Mouse (Mus musculus) bone marrow, adult 2 months (tissue): ENCODE data around the gene Borcs6.

Experiments
- CTCF ChIP-seq: fragments of 200-500 bp; IDR thresholded peaks from 2 replicates; pipeline ENCODE4 v1.5.1; 2011; ENCODE audit warnings: low read length, control low read depth; ENCODE audit not compliant: control insufficient read depth, insufficient read depth
- POLR2A ChIP-seq: fragments of 200-500 bp; IDR thresholded peaks from 2 replicates; pipeline ENCODE4 v1.6.1; 2011; ENCODE audit warnings: low read depth, mild to moderate bottlenecking, control low read depth, low read length, borderline replicate concordance; ENCODE audit not compliant: control insufficient read depth

DNA sequence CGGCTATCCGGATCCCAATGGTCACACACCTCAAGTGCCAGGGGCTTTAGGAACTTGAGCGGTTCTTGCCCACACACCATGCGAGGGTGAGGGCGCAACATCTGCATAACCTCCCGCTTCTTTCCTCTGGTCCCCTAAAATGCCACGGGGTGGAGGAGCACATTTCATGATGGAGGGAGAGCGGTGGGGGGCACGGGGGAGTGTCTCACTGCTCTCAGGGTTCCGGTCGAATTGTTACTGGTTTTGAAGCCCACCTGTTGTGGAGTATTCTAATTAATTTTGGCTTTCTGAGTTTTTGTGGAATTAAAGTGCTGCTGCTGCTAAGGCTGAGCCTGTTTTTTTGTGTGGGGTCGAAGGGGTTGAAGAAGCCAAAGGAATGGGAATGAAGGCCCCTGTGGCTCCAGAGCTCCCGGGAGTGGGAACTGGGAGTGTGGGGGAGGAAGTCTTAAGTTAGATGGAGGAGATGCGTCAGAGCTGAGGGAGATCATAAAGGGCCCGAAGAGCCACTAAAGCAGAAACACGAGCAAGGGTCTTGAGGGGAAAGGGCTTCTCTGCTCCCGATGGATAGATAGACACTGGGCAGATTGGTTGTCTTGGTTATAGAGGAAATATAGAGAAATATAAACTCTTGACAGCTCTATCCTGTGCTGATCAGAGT lies 1.9 kb downstream of the Borcs6 start:
- no peak for TF ChIP-seq POLR2A
- no peak for TF ChIP-seq CTCF
